In the genomic region with DNA sequence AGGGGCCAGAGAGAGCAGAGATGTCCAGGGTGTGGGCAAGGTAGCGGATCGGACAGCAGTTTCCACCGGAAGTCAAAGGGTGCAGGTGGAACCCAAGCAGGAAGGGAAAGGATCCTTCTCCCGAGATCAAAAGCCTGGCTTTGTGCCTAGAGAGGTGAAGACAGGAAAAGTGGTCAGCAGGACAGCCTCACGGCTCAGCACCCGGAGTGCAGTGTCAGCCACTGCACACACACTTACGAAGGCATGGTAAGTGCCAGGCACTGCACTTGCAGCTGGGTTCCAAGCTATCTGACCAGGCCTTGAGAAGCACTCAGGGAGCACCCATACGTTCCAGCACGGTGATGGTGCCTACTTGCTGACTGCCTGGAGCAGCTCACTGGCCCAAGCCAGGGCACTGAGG, we compare ENCODE assay signal across 20 mouse cellular contexts. TPM values are rescaled to one million over a fixed set of nuclear protein-coding genes. Genes with fewer than 3 reads are reported as not detected.
DNase-seq lines count a peak whose midpoint lies in the region; ATAC-seq and TF ChIP-seq lines count a peak whose summit lies in the region.
"Had no signal": no experiment of that assay in that cellular context is flagged by ENCODE, and none has a peak within 500 bp of the region (broad histone marks: within the 10 kb centered on the region; RNA-seq: fewer than 3 reads in every experiment).

No protein-coding gene starts in this region.

- peaks cover 18% of the 10 kb centered on the region for H3K4me1 ChIP-seq in heart, embryonic 13.5 days
- H3K4me1 ChIP-seq in heart, embryonic 12.5 days (replicated peaks) = peaks cover 14% of the 10 kb centered on the region
- H3K4me1 ChIP-seq in heart, postnatal 0 days (ENCODE audit: control insufficient read depth, insufficient read depth) = peaks cover 7% of the 10 kb centered on the region
- H3K4me1 ChIP-seq in kidney, embryonic 16.5 days (ENCODE audit: insufficient read depth, low read length) = no peaks in the 10 kb centered on the region
- no peaks in the 10 kb centered on the region for H3K4me1 ChIP-seq in kidney, adult 2 months (ENCODE audit: control insufficient read depth, insufficient read depth, low read length)
- no peaks in the 10 kb centered on the region for H3K4me1 ChIP-seq in bone marrow, adult 2 months (ENCODE audit: control insufficient read depth, insufficient read depth, low read length)
- H3K4me1 ChIP-seq: embryonic facial prominence, embryonic 13.5 days; forebrain, embryonic 12.5 days had no signal

- no peaks in the 10 kb centered on the region for H3K27me3 ChIP-seq in heart, embryonic 13.5 days (replicated peaks)
- no peaks in the 10 kb centered on the region for H3K27me3 ChIP-seq in heart, embryonic 12.5 days (replicated peaks)
- H3K27me3 ChIP-seq in heart, postnatal 0 days (ENCODE audit: control insufficient read depth, insufficient read depth, low read length) = no peaks in the 10 kb centered on the region
- H3K27me3 ChIP-seq in kidney, embryonic 16.5 days (ENCODE audit: insufficient read depth, low read length) = no peaks in the 10 kb centered on the region
- H3K27me3 ChIP-seq in kidney, adult 2 months (replicated peaks; ENCODE audit: control insufficient read depth, insufficient read depth, low read length) = no peaks in the 10 kb centered on the region
- H3K27me3 ChIP-seq: embryonic facial prominence, embryonic 13.5 days; forebrain, embryonic 12.5 days; Patski had no signal

- H3K4me2 ChIP-seq in heart, embryonic 13.5 days = no peak overlapping the region
- H3K4me2 ChIP-seq in heart, embryonic 12.5 days = no peak overlapping the region
- H3K4me2 ChIP-seq in heart, postnatal 0 days (ENCODE audit: low read depth, low read length) = no peak overlapping the region
- H3K4me2 ChIP-seq in kidney, embryonic 16.5 days (replicated peaks; ENCODE audit: low read depth, low read length) = no peak overlapping the region
- H3K4me2 ChIP-seq: embryonic facial prominence, embryonic 13.5 days; forebrain, embryonic 12.5 days had no signal

- no peak overlapping the region for H3K4me3 ChIP-seq in heart, embryonic 13.5 days
- no peak overlapping the region for H3K4me3 ChIP-seq in heart, embryonic 12.5 days
- H3K4me3 ChIP-seq in heart, postnatal 0 days (ENCODE audit: low read depth, low read length) = no peak overlapping the region
- H3K4me3 ChIP-seq in kidney, embryonic 16.5 days (ENCODE audit: low read length) = no peak overlapping the region
- no peak overlapping the region for H3K4me3 ChIP-seq in kidney, adult 2 months (ENCODE audit: insufficient read depth, low read depth, low read length)
- no peak overlapping the region for H3K4me3 ChIP-seq in bone marrow, adult 2 months (replicated peaks; ENCODE audit: control insufficient read depth, low read depth, low read length)
- H3K4me3 ChIP-seq: embryonic facial prominence, embryonic 13.5 days; forebrain, embryonic 12.5 days had no signal

- peak overlapping the region; percentile 37; the same call in 1 of the 2 replicates for H3K27ac ChIP-seq in heart, embryonic 13.5 days (replicated peaks)
- no peak overlapping the region for H3K27ac ChIP-seq in heart, embryonic 12.5 days (ENCODE audit: poor library complexity, severe bottlenecking)
- H3K27ac ChIP-seq in heart, postnatal 0 days (ENCODE audit: low read depth) = no peak overlapping the region
- H3K27ac ChIP-seq in kidney, embryonic 16.5 days (ENCODE audit: low read length) = no peak overlapping the region
- no peak overlapping the region for H3K27ac ChIP-seq in kidney, adult 2 months (ENCODE audit: insufficient read depth, low read depth, low read length)
- H3K27ac ChIP-seq in bone marrow, adult 2 months (ENCODE audit: control insufficient read depth, insufficient read depth, low read depth, low read length, poor library complexity) = no peak overlapping the region
- H3K27ac ChIP-seq: embryonic facial prominence, embryonic 13.5 days; forebrain, embryonic 12.5 days; hindbrain, postnatal 0 days had no signal

- no peak for DNase-seq in heart, postnatal 0 days (ENCODE audit: low spot score)
- no peak for DNase-seq in heart, adult 9 months (ENCODE audit: low spot score in 2 of 2)
- DNase-seq in kidney, adult 2 months = no peak
- DNase-seq: adrenal gland, postnatal 14 days; cerebellum, adult 18-20 months; cerebellum, adult 9-11 months; cerebellum, postnatal 36 days; gastrocnemius, postnatal 14 days; kidney, adult 8-10 months had no signal

- WGBS in heart, embryonic 13.5 days = 35% methylated on average over 9 of the region's 9 CpGs
- 42% methylated on average over 9 of the region's 9 CpGs for WGBS in heart, embryonic 12.5 days
- 27% methylated on average over 9 of the region's 9 CpGs for WGBS in heart, postnatal 0 days
- WGBS in kidney, embryonic 16.5 days = 72% methylated on average over 9 of the region's 9 CpGs
- WGBS in kidney, adult 2 months = 51% methylated on average over 9 of the region's 9 CpGs
- 87% methylated on average over 9 of the region's 9 CpGs for WGBS in bone marrow, adult 2 months

- peak; percentile 37; the same call in 1 of the 2 replicates for ATAC-seq in heart, embryonic 13.5 days (ENCODE audit: extremely low read depth, insufficient number of reproducible peaks, low FRiP score, low TSS enrichment)
- ATAC-seq in heart, embryonic 12.5 days (ENCODE audit: insufficient number of reproducible peaks, low FRiP score) = no peak
- ATAC-seq in heart, postnatal 0 days (ENCODE audit: insufficient read depth, low read depth) = peak; percentile 82; the same call in 1 of the 2 replicates
- peak; percentile 54 for ATAC-seq in kidney, embryonic 16.5 days (ENCODE audit: low FRiP score, low TSS enrichment)
- ATAC-seq: activated CD4-positive, CD25-positive, alpha-beta regulatory T cell, adult 4 months; forebrain, embryonic 16.5 days; hindbrain, postnatal 0 days had no signal

- peaks cover 64% of the 10 kb centered on the region for H3K36me3 ChIP-seq in heart, embryonic 13.5 days
- H3K36me3 ChIP-seq in heart, embryonic 12.5 days = peaks cover 54% of the 10 kb centered on the region
- H3K36me3 ChIP-seq in heart, postnatal 0 days (replicated peaks; ENCODE audit: control insufficient read depth, insufficient read depth, low read length) = peaks cover 55% of the 10 kb centered on the region
- peaks cover 34% of the 10 kb centered on the region for H3K36me3 ChIP-seq in kidney, embryonic 16.5 days (ENCODE audit: insufficient read depth, low read length)
- no peaks in the 10 kb centered on the region for H3K36me3 ChIP-seq in kidney, adult 2 months (ENCODE audit: control insufficient read depth, insufficient read depth, low read length)

- 0 out of 2 replicates have a peak overlapping the region, but pooled peaks have one; percentile 12 for H3K9ac ChIP-seq in heart, embryonic 13.5 days
- no peak overlapping the region for H3K9ac ChIP-seq in heart, embryonic 12.5 days
- H3K9ac ChIP-seq in heart, postnatal 0 days (replicated peaks; ENCODE audit: low read depth, low read length) = no peak overlapping the region
- H3K9ac ChIP-seq in kidney, embryonic 16.5 days (replicated peaks; ENCODE audit: low read length) = no peak overlapping the region
- H3K9ac ChIP-seq: embryonic facial prominence, embryonic 13.5 days; forebrain, embryonic 12.5 days had no signal

- no peak for TF ChIP-seq CTCF in heart, postnatal 0 days (IDR thresholded peaks at IDR 0.05; ENCODE audit: low read depth)
- no peak for TF ChIP-seq CTCF in kidney, adult 2 months (conservative IDR thresholded peaks at IDR 0.05; ENCODE audit: insufficient read depth, insufficient read length, low read depth, low read length)
- no peak for TF ChIP-seq CTCF in bone marrow, adult 2 months (IDR thresholded peaks at IDR 0.05; ENCODE audit: control insufficient read depth, insufficient read depth, low read length)

- TF ChIP-seq POLR2A in kidney, adult 2 months (IDR thresholded peaks at IDR 0.05; ENCODE audit: low read depth, low read length) = no peak
- TF ChIP-seq POLR2A in bone marrow, adult 2 months (IDR thresholded peaks at IDR 0.05; ENCODE audit: borderline replicate concordance, control insufficient read depth, low read depth, low read length) = 0 out of 2 replicates have a peak, but pooled peaks have one; percentile 7

- no peak for TF ChIP-seq EP300 in heart, postnatal 0 days (IDR thresholded peaks at IDR 0.05; ENCODE audit: low read depth)

- no peaks in the 10 kb centered on the region for H3K9me3 ChIP-seq in heart, embryonic 13.5 days
- H3K9me3 ChIP-seq in heart, embryonic 12.5 days (replicated peaks) = no peaks in the 10 kb centered on the region
- no peaks in the 10 kb centered on the region for H3K9me3 ChIP-seq in heart, postnatal 0 days (replicated peaks; ENCODE audit: control insufficient read depth, low read length)
- H3K9me3 ChIP-seq in kidney, embryonic 16.5 days (ENCODE audit: low read length) = no peaks in the 10 kb centered on the region
- H3K9me3 ChIP-seq: embryonic facial prominence, embryonic 13.5 days; forebrain, embryonic 12.5 days had no signal

RNA-seq across cellular contexts. Expression of gene Mov10, which starts 12.8 kb away (rescaled TPM):
- polyA plus RNA-seq in heart, embryonic 13.5 days (2015; fragmentation: Nextera tagmentation; extraction: Ambion mirVana) = 37.1 and 47.6 TPM in 2 replicates
- polyA plus RNA-seq in heart, embryonic 12.5 days (2016; fragmentation: Nextera tagmentation; extraction: Ambion mirVana) = 43.4 and 45.0 TPM in 2 replicates
- total RNA-seq in heart, postnatal 0 days (2014; rRNA removed; ENCODE audit: low replicate concordance) = 19.9 and 20.2 TPM in 2 replicates
- 13.2 and 14.0 TPM in 2 replicates for polyA plus RNA-seq in heart, postnatal 0 days (2015; fragmentation: Nextera tagmentation; extraction: Ambion mirVana)
- 60.4 and 61.5 TPM in 2 replicates for polyA plus RNA-seq in kidney, embryonic 16.5 days (2015; fragmentation: Nextera tagmentation; extraction: Ambion mirVana)
- 14.1 and 14.2 TPM in 2 replicates for polyA plus RNA-seq in kidney, adult 2 months (2012; rRNA removed)
- 7.5 and 18.5 TPM in 2 replicates for polyA plus RNA-seq in bone marrow, adult 2 months (2011; ENCODE audit: insufficient read depth, insufficient read length, low replicate concordance, missing spikeins)

RNA-seq across cellular contexts. Expression of gene Rhoc, which starts 17.4 kb away (rescaled TPM):
- polyA plus RNA-seq in heart, embryonic 13.5 days (2015; fragmentation: Nextera tagmentation; extraction: Ambion mirVana) = 192 and 225 TPM in 2 replicates
- polyA plus RNA-seq in heart, embryonic 12.5 days (2016; fragmentation: Nextera tagmentation; extraction: Ambion mirVana) = 260 and 269 TPM in 2 replicates
- 165 and 170 TPM in 2 replicates for total RNA-seq in heart, postnatal 0 days (2014; rRNA removed; ENCODE audit: low replicate concordance)
- polyA plus RNA-seq in heart, postnatal 0 days (2015; fragmentation: Nextera tagmentation; extraction: Ambion mirVana) = 165 and 170 TPM in 2 replicates
- polyA plus RNA-seq in kidney, embryonic 16.5 days (2015; fragmentation: Nextera tagmentation; extraction: Ambion mirVana) = 136 and 146 TPM in 2 replicates
- 75.7 and 87.2 TPM in 2 replicates for polyA plus RNA-seq in kidney, adult 2 months (2012; rRNA removed)
- 23.4 and 33.5 TPM in 2 replicates for polyA plus RNA-seq in bone marrow, adult 2 months (2011; ENCODE audit: insufficient read depth, insufficient read length, low replicate concordance, missing spikeins)

RNA-seq across cellular contexts. Expression of gene Fam19a3, which starts 23.9 kb away (rescaled TPM):
- polyA plus RNA-seq in heart, embryonic 13.5 days (2015; fragmentation: Nextera tagmentation; extraction: Ambion mirVana) = 0.96 and 1.0 TPM in 2 replicates
- polyA plus RNA-seq in heart, embryonic 12.5 days (2016; fragmentation: Nextera tagmentation; extraction: Ambion mirVana) = 1.3 and 1.6 TPM in 2 replicates
- total RNA-seq in heart, postnatal 0 days (2014; rRNA removed; ENCODE audit: low replicate concordance) = 0.77 and 1.1 TPM in 2 replicates
- polyA plus RNA-seq in heart, postnatal 0 days (2015; fragmentation: Nextera tagmentation; extraction: Ambion mirVana) = 1.1 TPM in 2 replicates
- polyA plus RNA-seq in kidney, embryonic 16.5 days (2015; fragmentation: Nextera tagmentation; extraction: Ambion mirVana) = 0.18 and 0.20 TPM in 2 replicates
- 0.35 and 0.45 TPM in 2 replicates for polyA plus RNA-seq in kidney, adult 2 months (2012; rRNA removed)
- 0.31 TPM in 1 of 2 replicates, not detected in the other for polyA plus RNA-seq in bone marrow, adult 2 months (2011; ENCODE audit: insufficient read depth, insufficient read length, low replicate concordance, missing spikeins)
- polyA plus RNA-seq: C2C12; hindbrain, postnatal 0 days had no signal

RNA-seq across cellular contexts. Expression of gene Ppm1j, which starts 24.7 kb away (rescaled TPM):
- polyA plus RNA-seq in heart, embryonic 13.5 days (2015; fragmentation: Nextera tagmentation; extraction: Ambion mirVana) = 36.6 and 38.7 TPM in 2 replicates
- polyA plus RNA-seq in heart, embryonic 12.5 days (2016; fragmentation: Nextera tagmentation; extraction: Ambion mirVana) = 39.2 and 39.3 TPM in 2 replicates
- total RNA-seq in heart, postnatal 0 days (2014; rRNA removed; ENCODE audit: low replicate concordance) = 49.4 and 84.0 TPM in 2 replicates
- 59.0 and 67.8 TPM in 2 replicates for polyA plus RNA-seq in heart, postnatal 0 days (2015; fragmentation: Nextera tagmentation; extraction: Ambion mirVana)
- polyA plus RNA-seq in kidney, embryonic 16.5 days (2015; fragmentation: Nextera tagmentation; extraction: Ambion mirVana) = 7.0 and 8.9 TPM in 2 replicates
- 3.4 and 4.0 TPM in 2 replicates for polyA plus RNA-seq in kidney, adult 2 months (2012; rRNA removed)
- polyA plus RNA-seq in bone marrow, adult 2 months (2011; ENCODE audit: insufficient read depth, insufficient read length, low replicate concordance, missing spikeins) = 2.0 and 2.6 TPM in 2 replicates

RNA-seq across cellular contexts. Expression of gene St7l, which starts 58.3 kb away (rescaled TPM):
- polyA plus RNA-seq in heart, embryonic 13.5 days (2015; fragmentation: Nextera tagmentation; extraction: Ambion mirVana) = 23.2 and 27.8 TPM in 2 replicates
- 26.0 and 30.9 TPM in 2 replicates for polyA plus RNA-seq in heart, embryonic 12.5 days (2016; fragmentation: Nextera tagmentation; extraction: Ambion mirVana)
- 11.6 and 14.2 TPM in 2 replicates for total RNA-seq in heart, postnatal 0 days (2014; rRNA removed; ENCODE audit: low replicate concordance)
- 22.0 and 23.7 TPM in 2 replicates for polyA plus RNA-seq in heart, postnatal 0 days (2015; fragmentation: Nextera tagmentation; extraction: Ambion mirVana)
- polyA plus RNA-seq in kidney, embryonic 16.5 days (2015; fragmentation: Nextera tagmentation; extraction: Ambion mirVana) = 36.0 and 39.9 TPM in 2 replicates
- polyA plus RNA-seq in kidney, adult 2 months (2012; rRNA removed) = 6.3 and 7.4 TPM in 2 replicates
- 3.4 and 14.7 TPM in 2 replicates for polyA plus RNA-seq in bone marrow, adult 2 months (2011; ENCODE audit: insufficient read depth, insufficient read length, low replicate concordance, missing spikeins)
